Mouse (Mus musculus): Measurements from ENCODE around the gene Zfp462. TPM values are rescaled to one million over a fixed set of nuclear protein-coding genes. Genes with fewer than 3 reads are reported as not detected.

The Zfp462 gene
- polyA plus RNA-seq, 1 experiment from 2014 or later: 3.8 TPM

GRCm38 (mm10) chr4:54946662-54947055 is 1.8 kb downstream of the Zfp462 start:
- Histone ChIP-seq H3K36me3 (ENCODE audit: insufficient read depth) (no peaks in the 10 kb centered on the region), H3K9ac (peak overlapping the region; percentile 89), H3K4me3 (ENCODE audit: low read depth, low read length) (peak overlapping the region; percentile 67), H3K4me1 (ENCODE audit: insufficient read depth) (peaks cover 18% of the 10 kb centered on the region), H3K27me3 (ENCODE audit: insufficient read depth, low read length) (no peaks in the 10 kb centered on the region), H3K9me3 (ENCODE audit: low read depth, low read length) (no peaks in the 10 kb centered on the region), H3K27ac (ENCODE audit: low read depth) (peak overlapping the region; percentile 90), H3K4me2 (peak overlapping the region; percentile 91)
- DNase-seq (no peak), ATAC-seq (ENCODE audit: insufficient read depth) (no peak)
- no peak for TF ChIP-seq CTCF (IDR thresholded peaks at IDR 0.05; ENCODE audit: low read depth)
- WGBS: under 1% methylated on average over 10 of the region's 10 CpGs

GRCm38 (mm10) chr4:54947056-54947990 is 2.5 kb downstream of the Zfp462 start:
- WGBS: under 1% methylated on average over 31 of the region's 35 CpGs
- no peaks in the 10 kb centered on the region for H3K9me3 ChIP-seq (ENCODE audit: low read depth, low read length)
- H3K4me3 ChIP-seq (ENCODE audit: low read depth, low read length): peak overlapping the region; percentile 67
- ATAC-seq (ENCODE audit: insufficient read depth) (peak; percentile 73), DNase-seq (peak; percentile 82)
- TF ChIP-seq CTCF (IDR thresholded peaks at IDR 0.05; ENCODE audit: low read depth): peak; percentile 55
- H3K27ac ChIP-seq (ENCODE audit: low read depth): peak overlapping the region; percentile 90
- H3K36me3 ChIP-seq (ENCODE audit: insufficient read depth): no peaks in the 10 kb centered on the region
- peak overlapping the region; percentile 89 for H3K9ac ChIP-seq
- H3K27me3 ChIP-seq (ENCODE audit: insufficient read depth, low read length): no peaks in the 10 kb centered on the region
- H3K4me2 ChIP-seq: peak overlapping the region; percentile 91
- H3K4me1 ChIP-seq (ENCODE audit: insufficient read depth): peaks cover 18% of the 10 kb centered on the region

- peak overlapping the region; percentile 67 for H3K4me3 ChIP-seq (ENCODE audit: low read depth, low read length)
- no peaks in the 10 kb centered on the region for H3K27me3 ChIP-seq (ENCODE audit: insufficient read depth, low read length)
- 0% methylated on average over 24 of the region's 25 CpGs for WGBS
- no peaks in the 10 kb centered on the region for H3K9me3 ChIP-seq (ENCODE audit: low read depth, low read length)
- H3K27ac ChIP-seq (ENCODE audit: low read depth): peak overlapping the region; percentile 90
- peak overlapping the region; percentile 91 for H3K4me2 ChIP-seq
- peaks cover 18% of the 10 kb centered on the region for H3K4me1 ChIP-seq (ENCODE audit: insufficient read depth)
- ATAC-seq (ENCODE audit: insufficient read depth) (peak; percentile 55), DNase-seq (peak; percentile 79)
- H3K9ac ChIP-seq: peak overlapping the region; percentile 89
- H3K36me3 ChIP-seq (ENCODE audit: insufficient read depth): no peaks in the 10 kb centered on the region
- TF ChIP-seq CTCF (IDR thresholded peaks at IDR 0.05; ENCODE audit: low read depth): no peak
Measured at GRCm38 (mm10) chr4:54947991-54948615, 3.3 kb downstream of the Zfp462 start.

GRCm38 (mm10) chr4:54948616-54949560 is 4.0 kb downstream of the Zfp462 start:
- no peaks in the 10 kb centered on the region for H3K9me3 ChIP-seq (ENCODE audit: low read depth, low read length)
- no peaks in the 10 kb centered on the region for H3K27me3 ChIP-seq (ENCODE audit: insufficient read depth, low read length)
- peak overlapping the region; percentile 91 for H3K4me2 ChIP-seq
- WGBS: under 1% methylated on average over 31 of the region's 32 CpGs
- peaks cover 20% of the 10 kb centered on the region for H3K4me1 ChIP-seq (ENCODE audit: insufficient read depth)
- H3K36me3 ChIP-seq (ENCODE audit: insufficient read depth): no peaks in the 10 kb centered on the region
- H3K27ac ChIP-seq (ENCODE audit: low read depth): peak overlapping the region; percentile 90
- H3K4me3 ChIP-seq (ENCODE audit: low read depth, low read length): peak overlapping the region; percentile 67
- TF ChIP-seq CTCF (IDR thresholded peaks at IDR 0.05; ENCODE audit: low read depth): no peak
- peak; percentile 58 for ATAC-seq (ENCODE audit: insufficient read depth)
- DNase-seq: peak; percentile 64
- peak overlapping the region; percentile 89 for H3K9ac ChIP-seq

GRCm38 (mm10) chr4:54949561-54949940 is 4.7 kb downstream of the Zfp462 start:
- Histone ChIP-seq H3K9ac (peak overlapping the region; percentile 89), H3K36me3 (ENCODE audit: insufficient read depth) (no peaks in the 10 kb centered on the region), H3K4me2 (peak overlapping the region; percentile 91), H3K9me3 (ENCODE audit: low read depth, low read length) (no peaks in the 10 kb centered on the region), H3K4me3 (ENCODE audit: low read depth, low read length) (peak overlapping the region; percentile 67), H3K27me3 (ENCODE audit: insufficient read depth, low read length) (no peaks in the 10 kb centered on the region), H3K4me1 (ENCODE audit: insufficient read depth) (peaks cover 23% of the 10 kb centered on the region), H3K27ac (ENCODE audit: low read depth) (peak overlapping the region; percentile 90)
- peak; percentile 58 for DNase-seq
- ATAC-seq (ENCODE audit: insufficient read depth): no peak
- WGBS: 7% methylated on average over 7 of the region's 7 CpGs
- no peak for TF ChIP-seq CTCF (IDR thresholded peaks at IDR 0.05; ENCODE audit: low read depth)

- peak overlapping the region; percentile 89 for H3K9ac ChIP-seq
- peaks cover 22% of the 10 kb centered on the region for H3K4me1 ChIP-seq (ENCODE audit: insufficient read depth)
- no peak for TF ChIP-seq CTCF (IDR thresholded peaks at IDR 0.05; ENCODE audit: low read depth)
- no peaks in the 10 kb centered on the region for H3K27me3 ChIP-seq (ENCODE audit: insufficient read depth, low read length)
- H3K4me2 ChIP-seq: peak overlapping the region; percentile 91
- peak overlapping the region; percentile 90 for H3K27ac ChIP-seq (ENCODE audit: low read depth)
- H3K36me3 ChIP-seq (ENCODE audit: insufficient read depth): no peaks in the 10 kb centered on the region
- H3K9me3 ChIP-seq (ENCODE audit: low read depth, low read length): no peaks in the 10 kb centered on the region
- WGBS: 18% methylated on average over 2 of the region's 2 CpGs
- no peak for DNase-seq
- no peak for ATAC-seq (ENCODE audit: insufficient read depth)
- H3K4me3 ChIP-seq (ENCODE audit: low read depth, low read length): peak overlapping the region; percentile 67
Measured at GRCm38 (mm10) chr4:54950136-54950535, 5.3 kb downstream of the Zfp462 start.
